Mouse (Mus musculus): ENCODE data around the gene Traf6. TPM values are rescaled to one million over a fixed set of nuclear protein-coding genes. Genes with fewer than 3 reads are reported as not detected.

Gene Traf6
- total and polyA plus RNA-seq, 3 experiments: 4.9 to 10.8 (median 8.3) TPM

GRCm38 (mm10) chr2:101688011-101688410 lies 9.8 kb downstream of the Traf6 start:
- WGBS: 91% methylated on average over 5 of the region's 5 CpGs

GRCm38 (mm10) chr2:101690252-101690827 lies 12.1 kb downstream of the Traf6 start:
- intact Hi-C loops (cut with DNase I): no loop called here
- 86% methylated on average over 9 of the region's 9 CpGs for WGBS
- H3K27ac ChIP-seq: no peak overlapping the region
- H3K27me3 ChIP-seq (ENCODE audit: control insufficient read depth, insufficient read depth, low read length): no peaks in the 10 kb centered on the region
- peaks cover 3% of the 10 kb centered on the region; the same call in 1 of the 2 replicates for H3K79me2 ChIP-seq (replicated peaks; ENCODE audit: control insufficient read depth, insufficient read depth, low read length)
- no peak overlapping the region for H3K4me3 ChIP-seq
- H3K36me3 ChIP-seq (ENCODE audit: control insufficient read depth, insufficient read depth, low read length): peaks cover 8% of the 10 kb centered on the region
- H3K4me1 ChIP-seq (ENCODE audit: control insufficient read depth, insufficient read depth, low read length): no peaks in the 10 kb centered on the region
- TF ChIP-seq POLR2A (IDR thresholded peaks at IDR 0.05; ENCODE audit: insufficient read depth, low read depth, low read length) (no peak), EP300 (IDR thresholded peaks at IDR 0.05; ENCODE audit: insufficient read depth, low read depth, low read length) (no peak), CTCF (IDR thresholded peaks at IDR 0.05) (no peak)
- H3K9ac ChIP-seq (ENCODE audit: low read depth, low read length): no peak overlapping the region
- DNase-seq: no peak

More at GRCm38 (mm10) chr2:101688011-101688410, 9.8 kb downstream of the Traf6 start:
- intact Hi-C loops (cut with DNase I): no loop called here
- Histone ChIP-seq H3K4me3 (no peak overlapping the region), H3K27me3 (ENCODE audit: control insufficient read depth, insufficient read depth, low read length) (no peaks in the 10 kb centered on the region), H3K36me3 (ENCODE audit: control insufficient read depth, insufficient read depth, low read length) (peaks cover 2% of the 10 kb centered on the region; the same call in 1 of the 2 replicates), H3K9ac (ENCODE audit: low read depth, low read length) (no peak overlapping the region), H3K79me2 (replicated peaks; ENCODE audit: control insufficient read depth, insufficient read depth, low read length) (peaks cover 3% of the 10 kb centered on the region; the same call in 1 of the 2 replicates), H3K4me1 (ENCODE audit: control insufficient read depth, insufficient read depth, low read length) (no peaks in the 10 kb centered on the region; the same call in 1 of the 2 replicates), H3K27ac (no peak overlapping the region)
- no peak for DNase-seq
- TF ChIP-seq POLR2A (IDR thresholded peaks at IDR 0.05; ENCODE audit: insufficient read depth, low read depth, low read length) (no peak), CTCF (IDR thresholded peaks at IDR 0.05) (no peak), EP300 (IDR thresholded peaks at IDR 0.05; ENCODE audit: insufficient read depth, low read depth, low read length) (no peak)

- Histone ChIP-seq H3K9ac (ENCODE audit: low read depth, low read length) (no peak overlapping the region), H3K79me2 (replicated peaks; ENCODE audit: control insufficient read depth, insufficient read depth, low read length) (no peaks in the 10 kb centered on the region), H3K27ac (no peak overlapping the region), H3K27me3 (ENCODE audit: control insufficient read depth, insufficient read depth, low read length) (no peaks in the 10 kb centered on the region), H3K4me1 (ENCODE audit: control insufficient read depth, insufficient read depth, low read length) (no peaks in the 10 kb centered on the region), H3K36me3 (ENCODE audit: control insufficient read depth, insufficient read depth, low read length) (peaks cover 8% of the 10 kb centered on the region), H3K4me3 (no peak overlapping the region)
- WGBS: 26% methylated on average over 4 of the region's 4 CpGs
- TF ChIP-seq EP300 (IDR thresholded peaks at IDR 0.05; ENCODE audit: insufficient read depth, low read depth, low read length) (no peak), POLR2A (IDR thresholded peaks at IDR 0.05; ENCODE audit: insufficient read depth, low read depth, low read length) (no peak), CTCF (IDR thresholded peaks at IDR 0.05) (no peak)
- DNase-seq: no peak
- intact Hi-C loops (cut with DNase I): no loop called here
Observed at GRCm38 (mm10) chr2:101693043-101693442, 14.8 kb downstream of the Traf6 start.

- no peak overlapping the region for H3K9ac ChIP-seq (ENCODE audit: low read depth, low read length)
- WGBS: 46% methylated on average over 5 of the region's 5 CpGs
- intact Hi-C loops (cut with DNase I): loop anchor here (2.0 kb wide), 2 partner anchors 135 to 177 kb away; no protein-coding TSS in a partner anchor
- H3K4me3 ChIP-seq: no peak overlapping the region
- no peak for DNase-seq
- no peak overlapping the region for H3K27ac ChIP-seq
- no peaks in the 10 kb centered on the region for H3K79me2 ChIP-seq (replicated peaks; ENCODE audit: control insufficient read depth, insufficient read depth, low read length)
- H3K4me1 ChIP-seq (ENCODE audit: control insufficient read depth, insufficient read depth, low read length): no peaks in the 10 kb centered on the region
- H3K27me3 ChIP-seq (ENCODE audit: control insufficient read depth, insufficient read depth, low read length): no peaks in the 10 kb centered on the region
- TF ChIP-seq EP300 (IDR thresholded peaks at IDR 0.05; ENCODE audit: insufficient read depth, low read depth, low read length) (no peak), CTCF (IDR thresholded peaks at IDR 0.05) (peak; percentile 86), POLR2A (IDR thresholded peaks at IDR 0.05; ENCODE audit: insufficient read depth, low read depth, low read length) (no peak)
- peaks cover 8% of the 10 kb centered on the region for H3K36me3 ChIP-seq (ENCODE audit: control insufficient read depth, insufficient read depth, low read length)
Observed at GRCm38 (mm10) chr2:101693577-101694215, 15.5 kb downstream of the Traf6 start.

- Histone ChIP-seq H3K36me3 (ENCODE audit: control insufficient read depth, insufficient read depth, low read length) (peaks cover 8% of the 10 kb centered on the region), H3K4me1 (ENCODE audit: control insufficient read depth, insufficient read depth, low read length) (no peaks in the 10 kb centered on the region), H3K27ac (no peak overlapping the region), H3K9ac (ENCODE audit: low read depth, low read length) (no peak overlapping the region), H3K4me3 (no peak overlapping the region), H3K79me2 (replicated peaks; ENCODE audit: control insufficient read depth, insufficient read depth, low read length) (no peaks in the 10 kb centered on the region), H3K27me3 (ENCODE audit: control insufficient read depth, insufficient read depth, low read length) (no peaks in the 10 kb centered on the region)
- TF ChIP-seq EP300 (IDR thresholded peaks at IDR 0.05; ENCODE audit: insufficient read depth, low read depth, low read length) (no peak), CTCF (IDR thresholded peaks at IDR 0.05) (no peak), POLR2A (IDR thresholded peaks at IDR 0.05; ENCODE audit: insufficient read depth, low read depth, low read length) (no peak)
- DNase-seq: no peak
- intact Hi-C loops (cut with DNase I): loop anchor here (2.0 kb wide), 2 partner anchors 133 to 175 kb away; no protein-coding TSS in a partner anchor
- 87% methylated on average over 7 of the region's 7 CpGs for WGBS
Observed at GRCm38 (mm10) chr2:101695584-101695983, 17.4 kb downstream of the Traf6 start.

GRCm38 (mm10) chr2:101699284-101699683 lies 21.1 kb downstream of the Traf6 start:
- 50% methylated on average over 4 of the region's 4 CpGs for WGBS
- H3K4me1 ChIP-seq (ENCODE audit: control insufficient read depth, insufficient read depth, low read length): no peaks in the 10 kb centered on the region
- DNase-seq: no peak
- no peak for TF ChIP-seq POLR2A (IDR thresholded peaks at IDR 0.05; ENCODE audit: insufficient read depth, low read depth, low read length)
- TF ChIP-seq EP300 (IDR thresholded peaks at IDR 0.05; ENCODE audit: insufficient read depth, low read depth, low read length): no peak
- TF ChIP-seq CTCF (IDR thresholded peaks at IDR 0.05): no peak
- H3K79me2 ChIP-seq (replicated peaks; ENCODE audit: control insufficient read depth, insufficient read depth, low read length): no peaks in the 10 kb centered on the region
- H3K36me3 ChIP-seq (ENCODE audit: control insufficient read depth, insufficient read depth, low read length): no peaks in the 10 kb centered on the region
- H3K4me3 ChIP-seq: no peak overlapping the region
- no peaks in the 10 kb centered on the region for H3K27me3 ChIP-seq (ENCODE audit: control insufficient read depth, insufficient read depth, low read length)
- intact Hi-C loops (cut with DNase I): no loop called here
- no peak overlapping the region for H3K9ac ChIP-seq (ENCODE audit: low read depth, low read length)
- H3K27ac ChIP-seq: no peak overlapping the region
